Mouse (Mus musculus): ENCODE measurements around the gene Wap.
"Not testable (repeated sequence)": the region's sequence is repeated elsewhere in the genome, so short reads cannot be mapped to it uniquely, and the experiment has no call there.

Wap gene

GRCm38 (mm10) chr11:6638537-6638936, at the start of gene Wap:
TSS of gene Wap (minus strand) at chr11:6638637.
- no peak for DNase-seq

GRCm38 (mm10) chr11:6684741-6685140, 46.3 kb upstream of the Wap start:
- DNase-seq: no peak

GRCm38 (mm10) chr11:6680397-6680818, 42.0 kb upstream of the Wap start:
- no peak for DNase-seq

- no peak for DNase-seq
Observed at GRCm38 (mm10) chr11:6679694-6680396, 41.4 kb upstream of the Wap start.

- peak; percentile 30 to 53 for DNase-seq
Observed at GRCm38 (mm10) chr11:6677530-6677929, 39.1 kb upstream of the Wap start.

GRCm38 (mm10) chr11:6676641-6677040, 38.2 kb upstream of the Wap start:
- DNase-seq: no peak

- no peak for DNase-seq
Observed at GRCm38 (mm10) chr11:6675402-6675801, 37.0 kb upstream of the Wap start.

- DNase-seq: no peak
Observed at GRCm38 (mm10) chr11:6674701-6675100, 36.3 kb upstream of the Wap start.

GRCm38 (mm10) chr11:6670826-6671225, 32.4 kb upstream of the Wap start:
- peak in 1 of 2 experiments; percentile 4 for DNase-seq

- DNase-seq: peak in 1 of 2 experiments; percentile 1
Observed at GRCm38 (mm10) chr11:6670044-6670443, 31.6 kb upstream of the Wap start.

- no peak for DNase-seq
Observed at GRCm38 (mm10) chr11:6669041-6669440, 30.6 kb upstream of the Wap start.

GRCm38 (mm10) chr11:6666634-6667033, 28.2 kb upstream of the Wap start:
- no peak for DNase-seq

- DNase-seq: no peak
Observed at GRCm38 (mm10) chr11:6661206-6661605, 22.8 kb upstream of the Wap start.

GRCm38 (mm10) chr11:6658271-6658670, 19.8 kb upstream of the Wap start, which contains the start of gene Ramp3:
TSS of gene Ramp3 (plus strand) at chr11:6658521.
- DNase-seq: peak; percentile 80 to 90

GRCm38 (mm10) chr11:6654903-6655302, 16.5 kb upstream of the Wap start:
- peak; percentile 80 to 93 for DNase-seq

- not testable (repeated sequence) for DNase-seq
Observed at GRCm38 (mm10) chr11:6652978-6653377, 14.5 kb upstream of the Wap start.

GRCm38 (mm10) chr11:6650519-6650918, 12.1 kb upstream of the Wap start:
- no peak for DNase-seq

GRCm38 (mm10) chr11:6647831-6648724, 9.6 kb upstream of the Wap start:
- no peak for DNase-seq

- DNase-seq: no peak
Observed at GRCm38 (mm10) chr11:6644566-6644965, 6.1 kb upstream of the Wap start.

- DNase-seq: no peak
Observed at GRCm38 (mm10) chr11:6639072-6639471, 635 bp upstream of the Wap start.

GRCm38 (mm10) chr11:6636150-6636549, 2.3 kb downstream of the Wap start:
- no peak for DNase-seq

- DNase-seq: peak; percentile 39 to 66
Observed at GRCm38 (mm10) chr11:6629655-6630054, 8.8 kb downstream of the Wap start.

GRCm38 (mm10) chr11:6628568-6628967, 9.9 kb downstream of the Wap start:
- peak; percentile 56 to 73 for DNase-seq

- DNase-seq: no peak
Observed at GRCm38 (mm10) chr11:6627731-6628130, 10.7 kb downstream of the Wap start.
